Mouse (Mus musculus): ENCODE measurements around the gene Hopx.

- TF ChIP-seq MAFK (IDR thresholded peaks at IDR 0.05; ENCODE audit: insufficient read depth, low read depth, low read length) (no peak), ZC3H11A (IDR thresholded peaks at IDR 0.05; ENCODE audit: borderline replicate concordance, low read depth, low read length) (no peak), CHD2 (IDR thresholded peaks at IDR 0.05; ENCODE audit: low read depth, low read length) (no peak), ZNF384 (IDR thresholded peaks at IDR 0.05; ENCODE audit: low read depth, low read length) (no peak)
Observed at GRCm38 (mm10) chr5:77151075-77151474, 36.2 kb upstream of the Hopx start.

All from ES-E14 (cell line).